Mouse (Mus musculus) limb, embryonic 12.5 days (tissue): ENCODE data around the gene Clec1b. TPM values are rescaled to one million over a fixed set of nuclear protein-coding genes. Genes with fewer than 3 reads are reported as not detected.

Source experiments
- ATAC-seq: fragments of 200-750 bp; cut with Nextera tagmentation; 2 replicates; pipeline ENCODE4 v1.8.0; 2017; ENCODE audit warnings: low read depth, moderate TSS enrichment; ENCODE audit not compliant: insufficient number of reproducible peaks, insufficient read depth, low FRiP score, low TSS enrichment
- H3K27ac ChIP-seq: fragments of 300-500 bp; sonication (generic); 2 replicates; pipeline ENCODE4 v1.5.1; 2016; ENCODE audit warnings: mild to moderate bottlenecking, moderate library complexity
- H3K27me3 ChIP-seq: fragments of 300-500 bp; sonication (generic); 2 replicates; pipeline ENCODE4 v1.6.1; 2016; ENCODE audit warnings: mild to moderate bottlenecking, moderate library complexity
- H3K36me3 ChIP-seq: fragments of 300-500 bp; sonication (generic); 2 replicates; pipeline ENCODE4 v1.6.1; 2016; ENCODE audit warnings: mild to moderate bottlenecking, moderate library complexity
- H3K4me1 ChIP-seq: fragments of 300-500 bp; sonication (generic); replicated peaks from 2 replicates; pipeline ENCODE4 v1.6.1; 2016
- H3K4me2 ChIP-seq: fragments of 300-500 bp; sonication (generic); 2 replicates; pipeline ENCODE4 v1.6.1; 2016; ENCODE audit warnings: mild to moderate bottlenecking, moderate library complexity
- H3K4me3 ChIP-seq: fragments of 300-500 bp; sonication (generic); replicated peaks from 2 replicates; pipeline ENCODE4 v1.5.1; 2016; ENCODE audit warnings: mild to moderate bottlenecking
- H3K9ac ChIP-seq: fragments of 300-500 bp; sonication (generic); replicated peaks from 2 replicates; pipeline ENCODE4 v1.6.1; 2016; ENCODE audit warnings: mild to moderate bottlenecking, moderate library complexity
- H3K9me3 ChIP-seq: fragments of 300-500 bp; sonication (generic); 2 replicates; pipeline ENCODE4 v1.6.1; 2016; ENCODE audit warnings: mild to moderate bottlenecking, moderate library complexity
- WGBS: fragments of 180-500 bp; shearing (Covaris S2); methylation state at CpG from one replicate; pipeline ENCODE4 v1.1.7; 2016; 5-methylcytosine and 5-hydroxymethylcytosine counted together
- polyA plus RNA-seq: library from polyadenylated mRNA; unstranded; fragments of >200 nt; fragmentation: Nextera tagmentation; extraction: Ambion mirVana; gene quantifications from 2 replicates; pipeline ENCODE4 v1.2.1, GENCODE M21; 2016

Clec1b gene
- polyA plus RNA-seq, result 3.7 and 4.5 TPM in 2 replicates

- no peak within 1 kb of the TSS for H3K27ac ChIP-seq
- no peaks in the 10 kb centered on the region for H3K4me1 ChIP-seq
- H3K27me3 ChIP-seq, result no peaks in the 10 kb centered on the region
- no peaks in the 10 kb centered on the region for H3K36me3 ChIP-seq
- WGBS, result 88% methylated on average over 8 of the region's 8 CpGs
- H3K4me2 ChIP-seq, result no peak within 1 kb of the TSS
- no peak within 1 kb of the TSS for H3K4me3 ChIP-seq
- H3K9me3 ChIP-seq, result no peaks in the 10 kb centered on the region
- no peak within 1 kb of the TSS for H3K9ac ChIP-seq
- ATAC-seq, result no peak
These were observed at the start of gene Clec1b for GRCm38 (mm10) chr6:129396997-129397396. TSS of gene Clec1b (plus strand) at chr6:129397297.

DNA sequence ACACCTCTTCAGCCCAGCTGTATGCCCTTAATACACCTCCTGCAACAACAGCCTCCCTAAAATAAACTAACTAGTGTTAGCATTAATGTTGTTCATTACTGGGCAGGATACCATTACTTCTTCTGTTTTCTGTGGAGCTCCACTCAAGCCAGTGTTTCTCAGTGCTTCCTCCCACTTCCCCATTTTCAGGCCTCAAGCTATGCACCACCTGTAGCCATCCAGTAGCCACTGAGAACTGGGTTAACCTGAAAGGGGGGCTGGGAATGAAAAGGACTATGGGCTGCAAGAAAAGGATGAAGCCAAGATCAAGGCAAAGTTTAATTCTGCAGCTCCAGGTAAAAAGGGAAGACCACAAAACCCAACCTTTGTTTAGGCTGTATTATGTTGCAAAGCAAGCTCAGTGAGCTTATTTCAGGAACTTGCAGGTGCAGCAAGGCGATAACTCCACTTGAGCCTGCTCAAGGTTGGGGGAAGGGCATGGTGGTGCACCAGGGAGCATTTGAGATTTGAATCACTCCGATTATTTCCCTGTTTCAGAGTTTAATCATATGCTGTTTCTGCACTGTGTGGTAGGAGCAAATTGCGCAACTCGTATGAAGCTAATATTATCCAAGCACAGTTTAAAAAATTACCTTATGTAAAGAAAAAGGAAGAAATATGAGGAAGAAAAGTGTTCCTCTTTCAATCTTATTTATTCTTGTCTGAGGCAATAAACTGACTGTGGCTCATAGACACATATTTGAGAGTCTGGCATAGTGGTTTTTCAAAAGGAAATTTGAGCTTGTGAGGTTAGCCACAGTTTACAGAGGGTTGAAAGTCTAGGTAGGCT lies 47.4 kb upstream of the Clec1b start:
- Histone ChIP-seq H3K36me3 (no peaks in the 10 kb centered on the region), H3K9ac (no peak overlapping the region), H3K27ac (no peak overlapping the region), H3K4me3 (no peak overlapping the region), H3K4me2 (no peak overlapping the region), H3K4me1 (no peaks in the 10 kb centered on the region), H3K9me3 (peaks cover 12% of the 10 kb centered on the region; the same call in 1 of the 2 replicates), H3K27me3 (no peaks in the 10 kb centered on the region)
- ATAC-seq, result peak; percentile 26; the same call in 1 of the 2 replicates
- 64% methylated on average over 4 of the region's 4 CpGs for WGBS

DNA sequence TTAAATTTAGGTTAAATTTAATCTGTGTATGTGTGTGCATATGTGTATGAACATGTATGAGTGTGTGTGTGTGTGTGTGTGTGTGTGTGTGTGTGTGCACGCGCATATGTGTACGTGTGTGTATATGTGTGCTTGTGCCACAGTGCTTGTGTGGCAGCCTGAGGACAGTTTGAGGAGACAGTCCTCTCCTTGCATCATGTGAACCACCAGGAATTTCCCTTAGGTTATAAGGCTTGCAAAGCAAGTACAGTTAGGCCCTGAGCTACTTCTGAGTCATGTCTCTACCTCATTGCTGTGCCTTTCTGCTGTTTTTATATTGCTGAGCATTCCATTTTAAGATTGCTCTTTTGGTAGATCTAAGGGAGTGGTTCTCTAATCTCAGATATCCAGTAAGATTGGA lies 46.0 kb upstream of the Clec1b start:
- no peaks in the 10 kb centered on the region for H3K4me1 ChIP-seq
- peaks cover 12% of the 10 kb centered on the region; the same call in 1 of the 2 replicates for H3K9me3 ChIP-seq
- no peaks in the 10 kb centered on the region for H3K27me3 ChIP-seq
- 83% methylated on average over 3 of the region's 3 CpGs for WGBS
- no peak for ATAC-seq
- H3K9ac ChIP-seq, result no peak overlapping the region
- H3K4me3 ChIP-seq, result no peak overlapping the region
- no peak overlapping the region for H3K4me2 ChIP-seq
- no peak overlapping the region for H3K27ac ChIP-seq
- H3K36me3 ChIP-seq, result no peaks in the 10 kb centered on the region

DNA sequence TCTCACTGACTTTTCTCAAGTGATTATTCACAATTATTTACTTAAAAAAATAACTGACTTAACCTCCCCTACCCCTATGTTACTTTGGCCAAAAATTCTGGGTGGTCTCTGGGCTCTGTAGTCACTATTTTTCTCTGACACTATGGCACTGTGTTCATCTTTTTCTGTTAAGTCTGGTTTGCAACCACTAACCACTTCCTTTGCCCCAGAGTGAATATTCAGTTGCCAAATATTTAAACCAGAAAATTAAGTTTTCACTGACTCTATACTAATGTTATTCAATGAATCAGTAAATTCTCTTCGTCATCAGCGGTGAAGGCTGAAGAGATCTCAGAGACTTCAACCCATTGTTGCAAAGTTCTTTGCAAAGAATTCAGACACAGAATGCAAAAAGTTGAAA lies 41.3 kb upstream of the Clec1b start:
- Histone ChIP-seq H3K27ac (no peak overlapping the region), H3K4me3 (no peak overlapping the region), H3K9me3 (no peaks in the 10 kb centered on the region), H3K36me3 (no peaks in the 10 kb centered on the region), H3K4me1 (no peaks in the 10 kb centered on the region), H3K27me3 (no peaks in the 10 kb centered on the region), H3K4me2 (no peak overlapping the region), H3K9ac (no peak overlapping the region)
- no peak for ATAC-seq
- WGBS, result 97% methylated on average over 2 of the region's 2 CpGs

GRCm38 (mm10) chr6:129356430-129356829 lies 40.7 kb upstream of the Clec1b start:
- Histone ChIP-seq H3K27me3 (no peaks in the 10 kb centered on the region), H3K4me2 (no peak overlapping the region), H3K9ac (no peak overlapping the region), H3K4me1 (no peaks in the 10 kb centered on the region), H3K27ac (no peak overlapping the region), H3K9me3 (no peaks in the 10 kb centered on the region), H3K4me3 (no peak overlapping the region), H3K36me3 (no peaks in the 10 kb centered on the region)
- ATAC-seq, result no peak

DNA sequence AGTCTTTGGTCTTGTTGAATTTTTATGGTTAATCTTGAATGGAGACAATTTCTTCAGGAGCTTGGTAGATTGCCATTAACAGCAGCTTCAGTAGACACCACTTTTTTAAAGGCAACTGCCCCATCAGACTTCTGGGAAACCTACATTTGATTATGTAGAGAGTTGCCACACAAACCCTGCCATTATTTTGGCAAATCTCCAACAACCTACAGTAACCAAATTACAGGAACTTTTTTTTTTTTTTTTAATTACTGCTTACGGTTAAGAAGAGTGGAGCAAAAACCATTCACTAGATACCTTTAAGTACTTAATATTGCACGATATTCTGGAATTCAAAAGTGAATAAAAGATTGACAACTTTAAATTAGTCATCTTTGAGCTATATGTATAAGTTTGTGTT lies 37.6 kb upstream of the Clec1b start:
- Histone ChIP-seq H3K9me3 (no peaks in the 10 kb centered on the region), H3K36me3 (no peaks in the 10 kb centered on the region), H3K4me3 (no peak overlapping the region), H3K27ac (no peak overlapping the region), H3K27me3 (no peaks in the 10 kb centered on the region), H3K9ac (no peak overlapping the region), H3K4me1 (no peaks in the 10 kb centered on the region), H3K4me2 (no peak overlapping the region)
- 92% methylated on average over 2 of the region's 2 CpGs for WGBS
- no peak for ATAC-seq

DNA sequence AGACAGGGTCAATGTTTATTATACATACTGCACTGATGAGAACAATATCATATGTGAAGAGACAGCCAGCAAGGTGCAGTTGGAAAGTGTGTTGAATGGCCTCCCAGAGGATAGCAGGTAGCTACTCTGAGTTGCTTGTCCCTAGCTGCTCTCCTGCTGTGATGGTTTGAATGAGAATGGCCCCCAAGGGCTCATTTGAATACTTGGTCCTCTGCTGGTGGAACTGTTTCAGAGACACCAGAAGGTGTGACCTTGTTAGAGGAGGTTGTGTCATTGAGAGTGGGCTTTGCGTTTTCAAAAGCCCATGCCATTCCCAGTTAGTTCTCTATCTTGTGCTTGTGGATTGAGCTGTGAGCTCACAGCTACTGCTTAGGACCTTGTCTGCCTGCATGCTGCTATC lies 33.2 kb upstream of the Clec1b start:
- H3K27ac ChIP-seq, result no peak overlapping the region
- H3K36me3 ChIP-seq, result no peaks in the 10 kb centered on the region
- no peak for ATAC-seq
- H3K9ac ChIP-seq, result no peak overlapping the region
- H3K4me1 ChIP-seq, result no peaks in the 10 kb centered on the region
- H3K27me3 ChIP-seq, result no peaks in the 10 kb centered on the region
- H3K9me3 ChIP-seq, result no peaks in the 10 kb centered on the region
- H3K4me2 ChIP-seq, result no peak overlapping the region
- WGBS, result 31% methylated on average over 1 of the region's 1 CpGs
- H3K4me3 ChIP-seq, result no peak overlapping the region

- 0 out of 2 replicates have a peak, but pooled peaks have one; percentile 26 for ATAC-seq
- no peaks in the 10 kb centered on the region for H3K4me1 ChIP-seq
- no peaks in the 10 kb centered on the region for H3K27me3 ChIP-seq
- no peak overlapping the region for H3K4me3 ChIP-seq
- no peaks in the 10 kb centered on the region for H3K36me3 ChIP-seq
- H3K9me3 ChIP-seq, result no peaks in the 10 kb centered on the region
- H3K4me2 ChIP-seq, result no peak overlapping the region
- WGBS, result 15% methylated on average over 6 of the region's 6 CpGs
- no peak overlapping the region for H3K27ac ChIP-seq
- H3K9ac ChIP-seq, result no peak overlapping the region
These were observed 31.1 kb upstream of the Clec1b start for GRCm38 (mm10) chr6:129365959-129366359.

- Histone ChIP-seq H3K4me2 (no peak overlapping the region), H3K4me3 (no peak overlapping the region), H3K27ac (no peak overlapping the region), H3K4me1 (no peaks in the 10 kb centered on the region), H3K27me3 (no peaks in the 10 kb centered on the region), H3K9ac (no peak overlapping the region), H3K36me3 (no peaks in the 10 kb centered on the region), H3K9me3 (no peaks in the 10 kb centered on the region)
- 73% methylated on average over 7 of the region's 7 CpGs for WGBS
- ATAC-seq, result no peak
These were observed 27.5 kb upstream of the Clec1b start for GRCm38 (mm10) chr6:129369374-129370132.

DNA sequence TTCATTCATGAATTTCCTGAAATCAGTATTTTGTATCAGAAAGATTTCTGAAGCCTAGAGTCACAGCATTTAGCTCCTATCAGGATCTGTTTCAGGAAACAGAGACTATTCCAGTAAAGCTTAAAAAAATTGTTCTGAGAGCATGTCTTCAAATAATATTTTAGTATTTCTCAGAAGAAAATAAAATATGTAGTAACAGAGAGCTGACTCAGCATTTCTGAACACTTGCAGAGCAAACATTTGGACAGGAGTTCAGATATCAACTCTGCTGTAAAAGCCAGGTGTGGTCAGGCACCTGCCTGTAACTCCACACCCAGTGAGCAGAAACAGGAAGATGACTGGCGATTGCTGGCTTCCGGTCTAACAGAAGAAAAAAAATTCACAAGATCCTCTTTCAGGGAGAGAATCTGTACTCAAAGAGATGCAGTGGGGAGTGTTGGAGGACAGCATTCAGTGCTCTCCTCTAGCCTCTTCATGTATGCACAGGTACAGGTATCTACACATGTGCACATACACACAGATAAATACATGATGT lies 22.1 kb upstream of the Clec1b start:
- Histone ChIP-seq H3K4me1 (no peaks in the 10 kb centered on the region), H3K9me3 (no peaks in the 10 kb centered on the region), H3K4me2 (no peak overlapping the region), H3K27ac (no peak overlapping the region), H3K27me3 (no peaks in the 10 kb centered on the region), H3K9ac (no peak overlapping the region), H3K36me3 (no peaks in the 10 kb centered on the region), H3K4me3 (no peak overlapping the region)
- WGBS, result 79% methylated on average over 2 of the region's 2 CpGs
- ATAC-seq, result no peak

GRCm38 (mm10) chr6:129380454-129380853 lies 16.6 kb upstream of the Clec1b start:
- Histone ChIP-seq H3K4me2 (no peak overlapping the region), H3K36me3 (no peaks in the 10 kb centered on the region), H3K4me1 (no peaks in the 10 kb centered on the region), H3K27me3 (no peaks in the 10 kb centered on the region), H3K9me3 (no peaks in the 10 kb centered on the region), H3K27ac (no peak overlapping the region), H3K4me3 (no peak overlapping the region), H3K9ac (no peak overlapping the region)
- no peak for ATAC-seq
- 71% methylated on average over 4 of the region's 4 CpGs for WGBS
